Mouse (Mus musculus): ENCODE data around the gene Tmem132b. TPM values are rescaled to one million over a fixed set of nuclear protein-coding genes. Genes with fewer than 3 reads are reported as not detected.
A peak's percentile ranks its signal among the peaks of the same experiment; 100 is the strongest.

Gene Tmem132b
- polyA plus RNA-seq, 1 experiment, result not detected

DNA sequence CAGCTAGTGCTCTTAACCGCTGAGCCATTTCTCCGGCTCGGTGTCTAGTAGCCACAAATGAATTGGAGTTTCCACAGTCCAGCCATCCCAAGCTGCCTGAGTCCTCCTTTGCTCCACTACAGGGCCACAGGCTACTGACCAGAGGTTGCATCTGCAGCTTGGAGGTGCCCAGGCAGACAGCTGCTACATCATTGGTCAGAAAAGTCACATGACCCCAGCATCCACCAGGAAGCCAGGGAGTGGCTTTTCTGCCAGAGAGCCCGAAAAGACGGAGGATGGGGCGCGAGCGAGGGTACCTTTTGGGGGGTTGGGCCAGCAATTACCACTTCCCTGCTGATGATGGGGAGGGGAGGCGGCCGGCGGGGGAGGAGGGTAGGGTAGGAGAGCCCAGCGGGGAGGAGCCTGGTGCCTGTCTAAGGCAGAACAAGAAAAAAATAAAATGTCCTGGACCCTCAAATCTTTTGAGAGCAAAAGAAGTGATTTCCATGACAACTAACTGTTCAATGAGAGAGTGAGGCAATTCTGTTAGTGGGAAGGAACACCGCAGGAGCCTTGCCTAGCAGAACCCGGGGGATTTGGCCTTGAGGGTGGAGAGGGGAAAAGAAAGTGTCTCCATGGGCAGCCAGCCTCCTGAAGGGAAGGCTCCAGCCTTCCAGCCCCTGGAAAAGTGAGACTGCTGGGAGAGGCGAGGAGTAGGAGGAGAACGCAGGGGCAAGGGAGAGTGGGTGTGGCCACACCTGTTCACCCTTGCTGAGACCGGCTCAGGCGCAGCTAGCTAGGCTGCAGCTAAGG, 57.5 kb downstream of the Tmem132b start:
- peaks cover 3% of the 10 kb centered on the region; the same call in 1 of the 2 replicates for H3K4me1 ChIP-seq
- H3K36me3 ChIP-seq (replicated peaks; ENCODE audit: low read length), result no peaks in the 10 kb centered on the region
- TF ChIP-seq GATA1 (IDR thresholded peaks at IDR 0.05; ENCODE audit: borderline replicate concordance, low read length) (no peak), FLI1 (IDR thresholded peaks at IDR 0.05; ENCODE audit: low read length) (no peak)
- peak overlapping the region; percentile 79 for H3K4me3 ChIP-seq (replicated peaks)
- peaks cover 12% of the 10 kb centered on the region for H3K9me3 ChIP-seq
- peaks cover 16% of the 10 kb centered on the region for H3K27me3 ChIP-seq (replicated peaks)

DNA sequence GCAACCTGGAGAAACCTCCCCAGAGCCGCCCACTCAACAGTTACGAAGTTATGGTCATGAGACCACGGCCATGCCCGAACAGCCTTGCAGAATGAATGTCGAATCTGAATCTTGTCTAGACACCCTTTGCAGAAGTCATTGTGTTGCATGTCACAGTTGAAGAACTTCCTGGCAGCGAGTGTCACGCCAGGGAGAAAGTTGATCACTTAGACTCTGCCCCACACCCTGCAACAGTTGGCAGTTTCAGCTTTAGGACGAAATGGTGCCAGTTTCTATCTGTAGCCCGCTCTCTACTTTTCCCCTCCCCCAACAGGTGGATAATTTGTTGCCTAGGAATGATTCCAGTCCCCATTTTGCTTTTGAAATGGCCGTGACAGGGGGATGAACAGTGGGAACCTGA, 66.5 kb downstream of the Tmem132b start:
- Histone ChIP-seq H3K9me3 (peaks cover 3% of the 10 kb centered on the region; the same call in 1 of the 2 replicates), H3K27me3 (replicated peaks) (no peaks in the 10 kb centered on the region), H3K36me3 (replicated peaks; ENCODE audit: low read length) (no peaks in the 10 kb centered on the region), H3K4me3 (replicated peaks) (no peak overlapping the region), H3K4me1 (no peaks in the 10 kb centered on the region)
- TF ChIP-seq FLI1 (IDR thresholded peaks at IDR 0.05; ENCODE audit: low read length) (no peak), GATA1 (IDR thresholded peaks at IDR 0.05; ENCODE audit: borderline replicate concordance, low read length) (no peak)

DNA sequence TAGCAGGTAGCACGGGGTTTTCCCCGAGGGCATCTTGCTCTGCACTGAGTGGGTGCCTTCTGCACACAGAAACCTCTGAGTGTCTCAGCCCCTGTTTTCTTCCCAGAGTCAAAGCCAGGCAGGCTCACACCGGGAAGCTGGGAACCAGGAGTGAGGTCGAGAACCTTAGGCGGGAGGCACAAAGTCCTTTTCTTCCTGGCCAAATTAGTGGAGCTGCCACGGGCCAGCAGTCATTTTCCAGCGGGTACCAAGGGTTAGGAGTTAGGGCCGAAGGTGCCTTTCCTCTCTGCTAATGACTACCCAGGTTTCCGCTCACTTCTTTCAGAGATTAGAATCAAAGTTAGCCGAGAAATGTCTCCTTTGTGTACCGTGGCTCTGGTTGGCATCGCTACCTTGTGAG, 75.6 kb downstream of the Tmem132b start:
- peaks cover 47% of the 10 kb centered on the region for H3K9me3 ChIP-seq
- no peaks in the 10 kb centered on the region for H3K27me3 ChIP-seq (replicated peaks)
- no peak for TF ChIP-seq GATA1 (IDR thresholded peaks at IDR 0.05; ENCODE audit: borderline replicate concordance, low read length)
- H3K4me3 ChIP-seq (replicated peaks), result no peak overlapping the region
- H3K36me3 ChIP-seq (replicated peaks; ENCODE audit: low read length), result no peaks in the 10 kb centered on the region
- no peaks in the 10 kb centered on the region for H3K4me1 ChIP-seq

DNA sequence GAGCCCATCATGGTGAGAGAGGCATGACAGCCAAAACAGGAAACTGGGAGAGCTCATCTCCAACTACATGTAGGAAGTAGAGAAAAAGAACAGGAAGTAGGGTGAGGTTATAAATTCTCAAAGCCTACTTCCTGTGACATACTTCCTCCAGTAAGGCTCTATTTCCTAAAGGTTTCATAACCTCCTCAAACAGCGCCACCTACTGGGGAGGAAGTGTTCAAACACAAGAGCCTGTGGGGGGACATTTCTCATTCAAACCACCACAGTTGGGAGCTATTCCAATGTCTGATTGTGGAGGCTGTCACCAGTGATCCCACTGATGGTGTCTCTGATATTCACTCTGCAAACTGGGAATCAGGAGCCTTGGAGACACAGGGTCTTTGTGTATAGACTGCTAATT, 78.4 kb downstream of the Tmem132b start:
- no peaks in the 10 kb centered on the region for H3K36me3 ChIP-seq (replicated peaks; ENCODE audit: low read length)
- peaks cover 69% of the 10 kb centered on the region for H3K9me3 ChIP-seq
- H3K4me1 ChIP-seq, result no peaks in the 10 kb centered on the region
- TF ChIP-seq GATA1 (IDR thresholded peaks at IDR 0.05; ENCODE audit: borderline replicate concordance, low read length), result no peak
- TF ChIP-seq FLI1 (IDR thresholded peaks at IDR 0.05; ENCODE audit: low read length), result no peak
- H3K27me3 ChIP-seq (replicated peaks), result no peaks in the 10 kb centered on the region
- no peak overlapping the region for H3K4me3 ChIP-seq (replicated peaks)

DNA sequence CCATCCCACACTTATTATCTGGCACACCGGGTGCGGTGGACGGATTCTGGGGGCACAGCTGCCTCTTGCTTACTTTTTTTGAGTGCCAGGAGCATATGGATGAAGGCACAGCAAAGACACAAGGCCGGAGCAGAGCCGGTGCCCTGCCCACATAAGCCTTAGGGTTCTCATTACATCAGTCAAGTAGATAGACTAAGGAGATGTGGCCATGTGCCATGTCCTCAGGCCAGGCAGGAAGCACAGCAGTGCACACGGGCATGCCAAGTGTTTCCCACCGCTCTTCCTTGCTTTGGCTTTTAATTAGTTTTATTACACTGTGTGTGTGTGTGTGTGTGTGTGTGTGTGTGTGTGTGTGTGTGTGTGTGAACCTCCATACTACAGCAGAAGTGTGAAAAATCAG, 80.9 kb downstream of the Tmem132b start:
- Histone ChIP-seq H3K4me1 (no peaks in the 10 kb centered on the region), H3K27me3 (replicated peaks) (no peaks in the 10 kb centered on the region), H3K9me3 (peaks cover 84% of the 10 kb centered on the region), H3K36me3 (replicated peaks; ENCODE audit: low read length) (no peaks in the 10 kb centered on the region), H3K4me3 (replicated peaks) (no peak overlapping the region)
- no peak for TF ChIP-seq GATA1 (IDR thresholded peaks at IDR 0.05; ENCODE audit: borderline replicate concordance, low read length)
- TF ChIP-seq FLI1 (IDR thresholded peaks at IDR 0.05; ENCODE audit: low read length), result no peak

DNA sequence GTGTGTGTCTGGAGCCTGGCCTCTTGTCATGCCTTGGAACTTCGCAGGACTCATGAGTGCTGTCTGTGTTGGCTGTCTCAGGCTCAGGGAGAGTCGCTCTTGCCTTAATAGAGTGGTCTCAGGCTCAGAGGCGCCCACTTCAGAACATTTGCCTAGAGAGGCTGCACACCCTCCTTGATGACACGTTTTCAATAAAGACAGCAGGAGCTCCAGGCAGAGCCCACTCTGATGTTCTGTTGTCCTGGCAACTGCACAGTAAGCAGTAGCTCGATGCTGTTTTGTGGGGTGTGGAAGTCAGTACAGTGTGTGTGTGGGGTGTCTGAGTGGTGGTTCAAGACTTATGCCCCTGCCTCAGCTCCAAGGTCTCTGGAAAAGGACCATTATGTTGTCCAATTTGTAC, 81.6 kb downstream of the Tmem132b start:
- Histone ChIP-seq H3K9me3 (peaks cover 85% of the 10 kb centered on the region), H3K27me3 (replicated peaks) (no peaks in the 10 kb centered on the region), H3K36me3 (replicated peaks; ENCODE audit: low read length) (no peaks in the 10 kb centered on the region), H3K4me1 (no peaks in the 10 kb centered on the region), H3K4me3 (replicated peaks) (no peak overlapping the region)
- no peak for TF ChIP-seq GATA1 (IDR thresholded peaks at IDR 0.05; ENCODE audit: borderline replicate concordance, low read length)
- TF ChIP-seq FLI1 (IDR thresholded peaks at IDR 0.05; ENCODE audit: low read length), result no peak

DNA sequence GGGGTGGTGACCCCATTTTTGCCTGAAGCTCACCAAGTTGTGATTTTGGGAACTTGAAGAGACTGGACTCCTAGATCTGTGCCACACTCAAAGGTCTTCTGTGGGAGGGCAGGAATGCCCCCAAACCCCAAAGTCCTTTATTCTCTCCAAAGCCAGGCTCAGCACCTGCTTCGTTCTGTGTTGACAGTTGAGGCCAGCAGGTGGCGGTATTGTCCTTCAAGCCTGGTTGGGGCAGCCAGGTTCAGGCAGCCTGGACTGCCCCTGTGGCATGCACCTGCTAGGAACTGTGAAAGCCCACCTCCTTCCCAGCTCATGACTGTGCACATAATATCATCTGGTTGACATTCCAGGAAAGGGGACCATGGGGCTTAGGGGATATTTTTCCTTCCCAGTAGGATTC, 82.8 kb downstream of the Tmem132b start:
- no peaks in the 10 kb centered on the region for H3K36me3 ChIP-seq (replicated peaks; ENCODE audit: low read length)
- H3K4me3 ChIP-seq (replicated peaks), result no peak overlapping the region
- no peak for TF ChIP-seq GATA1 (IDR thresholded peaks at IDR 0.05; ENCODE audit: borderline replicate concordance, low read length)
- no peak for TF ChIP-seq FLI1 (IDR thresholded peaks at IDR 0.05; ENCODE audit: low read length)
- no peaks in the 10 kb centered on the region for H3K4me1 ChIP-seq
- no peaks in the 10 kb centered on the region for H3K27me3 ChIP-seq (replicated peaks)
- peaks cover 85% of the 10 kb centered on the region for H3K9me3 ChIP-seq

DNA sequence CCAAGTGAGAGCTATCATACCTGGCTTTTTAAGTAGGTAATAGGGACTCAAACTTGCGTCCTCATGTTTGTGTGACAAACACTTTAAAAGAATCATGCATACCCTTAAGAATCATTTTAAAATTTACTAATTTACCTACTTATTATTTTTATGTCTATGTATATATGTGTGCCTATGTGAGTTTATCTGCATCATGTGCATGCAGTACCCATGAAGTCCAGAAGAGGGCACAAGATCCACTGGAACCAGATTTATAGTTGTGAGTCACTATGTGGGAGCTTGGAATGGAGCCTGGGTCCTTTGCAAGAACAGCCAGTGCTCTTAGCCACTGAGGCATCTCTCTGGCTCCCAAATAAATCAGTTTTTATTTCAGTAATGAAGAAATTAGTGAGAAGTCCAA, 85.5 kb downstream of the Tmem132b start:
- Histone ChIP-seq H3K9me3 (peaks cover 70% of the 10 kb centered on the region), H3K27me3 (replicated peaks) (no peaks in the 10 kb centered on the region), H3K4me3 (replicated peaks) (no peak overlapping the region), H3K4me1 (no peaks in the 10 kb centered on the region), H3K36me3 (replicated peaks; ENCODE audit: low read length) (no peaks in the 10 kb centered on the region)
- TF ChIP-seq FLI1 (IDR thresholded peaks at IDR 0.05; ENCODE audit: low read length) (no peak), GATA1 (IDR thresholded peaks at IDR 0.05; ENCODE audit: borderline replicate concordance, low read length) (no peak)

DNA sequence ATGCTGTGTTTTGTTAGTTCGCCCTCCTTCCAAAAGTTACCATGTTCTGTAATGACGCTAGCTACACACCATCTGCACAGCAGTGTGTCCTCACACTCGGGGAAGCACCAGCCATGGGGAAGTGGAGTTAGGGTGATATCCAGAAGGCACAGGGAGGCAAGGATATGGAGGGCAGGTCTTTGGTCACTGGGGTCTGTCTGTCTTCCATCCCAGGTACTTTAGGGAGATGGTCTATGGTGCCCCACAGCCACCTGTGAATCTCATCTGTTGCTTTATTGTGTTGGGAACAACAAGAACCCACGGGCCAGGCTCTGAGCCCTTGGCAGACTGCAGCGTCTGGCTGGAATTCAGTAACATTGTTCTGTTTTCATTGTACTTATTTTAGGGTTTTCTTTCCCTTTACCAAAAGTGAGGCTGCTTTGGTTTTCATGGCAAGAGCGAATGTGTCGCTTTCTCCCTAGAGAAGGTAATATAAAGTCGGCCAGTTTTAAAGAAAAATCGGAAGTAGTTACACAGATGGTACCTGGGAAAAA, 96.3 kb downstream of the Tmem132b start:
- Histone ChIP-seq H3K9me3 (peaks cover 52% of the 10 kb centered on the region), H3K36me3 (replicated peaks; ENCODE audit: low read length) (no peaks in the 10 kb centered on the region), H3K4me3 (replicated peaks) (no peak overlapping the region), H3K4me1 (no peaks in the 10 kb centered on the region), H3K27me3 (replicated peaks) (no peaks in the 10 kb centered on the region)
- TF ChIP-seq GATA1 (IDR thresholded peaks at IDR 0.05; ENCODE audit: borderline replicate concordance, low read length) (no peak), FLI1 (IDR thresholded peaks at IDR 0.05; ENCODE audit: low read length) (no peak)

DNA sequence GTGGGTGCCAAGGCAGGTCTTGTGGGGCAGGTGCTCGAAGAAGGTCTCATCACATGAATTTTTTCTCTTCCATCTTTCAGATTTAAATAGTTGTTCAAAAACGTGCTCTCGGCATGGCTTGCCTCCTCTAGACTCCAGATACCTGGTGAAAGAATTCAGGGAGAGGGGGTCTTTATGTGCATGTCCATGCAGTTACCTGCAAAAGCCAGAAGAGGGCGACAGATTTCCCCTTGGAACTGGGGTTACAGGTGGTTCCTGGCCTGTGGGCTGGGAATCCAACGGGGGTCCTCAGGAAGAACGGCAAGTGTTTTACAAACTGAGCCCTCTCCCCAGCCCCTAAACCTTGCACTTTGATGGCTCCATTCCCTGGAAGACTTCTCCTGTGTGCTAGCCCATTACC, 103.1 kb downstream of the Tmem132b start:
- peaks cover 77% of the 10 kb centered on the region for H3K9me3 ChIP-seq
- H3K4me1 ChIP-seq, result no peaks in the 10 kb centered on the region
- no peaks in the 10 kb centered on the region for H3K27me3 ChIP-seq (replicated peaks)
- TF ChIP-seq GATA1 (IDR thresholded peaks at IDR 0.05; ENCODE audit: borderline replicate concordance, low read length) (no peak), FLI1 (IDR thresholded peaks at IDR 0.05; ENCODE audit: low read length) (no peak)
- H3K36me3 ChIP-seq (replicated peaks; ENCODE audit: low read length), result no peaks in the 10 kb centered on the region
- no peak overlapping the region for H3K4me3 ChIP-seq (replicated peaks)
